Mouse (Mus musculus) lung, postnatal 0 days (tissue): ENCODE data around the gene Snai1.

Experiments used
- CTCF ChIP-seq: IDR thresholded peaks from 2 replicates; pipeline ENCODE4 v1.5.1; 2016; ENCODE audit warnings: antibody characterized with exemption, mild to moderate bottlenecking
- EP300 ChIP-seq: IDR thresholded peaks from 2 replicates; pipeline ENCODE4 v1.6.1; 2016; ENCODE audit warnings: antibody characterized with exemption, mild to moderate bottlenecking, control low read depth

- TF ChIP-seq EP300, result no peak
- no peak for TF ChIP-seq CTCF
Observed at GRCm38 (mm10) chr2:167490813-167491525, 47.0 kb upstream of the Snai1 start.
